Mouse (Mus musculus): ENCODE measurements around the gene Frs2. TPM values are rescaled to one million over a fixed set of nuclear protein-coding genes. Genes with fewer than 3 reads are reported as not detected.

The Frs2 gene
- 14.5 and 17.4 TPM in 2 replicates for polyA plus RNA-seq (2015; fragmentation: Nextera tagmentation; extraction: Ambion mirVana)

GRCm38 (mm10) chr10:117148361-117149003, at the start of gene Frs2:
Frs2 (minus strand) TSS chr10:117148534.
- no peaks in the 10 kb centered on the region for H3K36me3 ChIP-seq
- H3K27ac ChIP-seq: peak within 1 kb of the TSS; percentile 89
- peak within 1 kb of the TSS; percentile 97 for H3K4me3 ChIP-seq
- peak; percentile 95 for ATAC-seq (ENCODE audit: borderline replicate concordance, extremely low read depth, low FRiP score, low TSS enrichment)
- H3K27me3 ChIP-seq: no peaks in the 10 kb centered on the region
- H3K9ac ChIP-seq: peak within 1 kb of the TSS; percentile 93
- no peaks in the 10 kb centered on the region for H3K9me3 ChIP-seq
- H3K4me1 ChIP-seq: peaks cover 60% of the 10 kb centered on the region
- H3K4me2 ChIP-seq: peak within 1 kb of the TSS; percentile 79
- WGBS: under 1% methylated on average over 55 of the region's 57 CpGs

GRCm38 (mm10) chr10:117196696-117197095, 48.4 kb upstream of the Frs2 start:
- Histone ChIP-seq H3K27ac (no peak overlapping the region), H3K4me2 (no peak overlapping the region), H3K36me3 (no peaks in the 10 kb centered on the region), H3K9ac (no peak overlapping the region), H3K4me1 (no peaks in the 10 kb centered on the region), H3K4me3 (no peak overlapping the region), H3K27me3 (0 out of 2 replicates have a peak, but pooled peaks cover 3% of the 10 kb centered on the region), H3K9me3 (no peaks in the 10 kb centered on the region)
- ATAC-seq (ENCODE audit: borderline replicate concordance, extremely low read depth, low FRiP score, low TSS enrichment): no peak
- 81% methylated on average over 3 of the region's 3 CpGs for WGBS

GRCm38 (mm10) chr10:117195748-117196147, 47.4 kb upstream of the Frs2 start:
- H3K9ac ChIP-seq: no peak overlapping the region
- ATAC-seq (ENCODE audit: borderline replicate concordance, extremely low read depth, low FRiP score, low TSS enrichment): no peak
- H3K4me3 ChIP-seq: no peak overlapping the region
- H3K36me3 ChIP-seq: no peaks in the 10 kb centered on the region
- 95% methylated on average over 4 of the region's 4 CpGs for WGBS
- H3K4me1 ChIP-seq: no peaks in the 10 kb centered on the region
- 0 out of 2 replicates have a peak, but pooled peaks cover 3% of the 10 kb centered on the region for H3K27me3 ChIP-seq
- H3K27ac ChIP-seq: no peak overlapping the region
- H3K4me2 ChIP-seq: no peak overlapping the region
- H3K9me3 ChIP-seq: no peaks in the 10 kb centered on the region

GRCm38 (mm10) chr10:117195005-117195404, 46.7 kb upstream of the Frs2 start:
- Histone ChIP-seq H3K36me3 (no peaks in the 10 kb centered on the region), H3K9me3 (no peaks in the 10 kb centered on the region), H3K4me2 (no peak overlapping the region), H3K9ac (no peak overlapping the region), H3K4me3 (no peak overlapping the region), H3K27ac (no peak overlapping the region), H3K4me1 (no peaks in the 10 kb centered on the region), H3K27me3 (no peaks in the 10 kb centered on the region)
- 77% methylated on average over 12 of the region's 12 CpGs for WGBS
- no peak for ATAC-seq (ENCODE audit: borderline replicate concordance, extremely low read depth, low FRiP score, low TSS enrichment)

GRCm38 (mm10) chr10:117193364-117193763, 45.0 kb upstream of the Frs2 start:
- WGBS: 78% methylated on average over 5 of the region's 5 CpGs
- no peak overlapping the region for H3K4me2 ChIP-seq
- H3K4me1 ChIP-seq: no peaks in the 10 kb centered on the region
- ATAC-seq (ENCODE audit: borderline replicate concordance, extremely low read depth, low FRiP score, low TSS enrichment): no peak
- no peaks in the 10 kb centered on the region for H3K9me3 ChIP-seq
- H3K27me3 ChIP-seq: no peaks in the 10 kb centered on the region
- no peak overlapping the region for H3K9ac ChIP-seq
- H3K36me3 ChIP-seq: no peaks in the 10 kb centered on the region
- no peak overlapping the region for H3K27ac ChIP-seq
- no peak overlapping the region for H3K4me3 ChIP-seq

- Histone ChIP-seq H3K4me1 (0 out of 2 replicates have a peak, but pooled peaks cover 9% of the 10 kb centered on the region), H3K27me3 (no peaks in the 10 kb centered on the region), H3K4me3 (no peak overlapping the region), H3K36me3 (no peaks in the 10 kb centered on the region), H3K9ac (no peak overlapping the region), H3K9me3 (no peaks in the 10 kb centered on the region), H3K27ac (no peak overlapping the region), H3K4me2 (no peak overlapping the region)
- ATAC-seq (ENCODE audit: borderline replicate concordance, extremely low read depth, low FRiP score, low TSS enrichment): no peak
- WGBS: 39% methylated on average over 9 of the region's 9 CpGs
These were observed 37.2 kb upstream of the Frs2 start for GRCm38 (mm10) chr10:117185399-117186089.

- WGBS: 17% methylated on average over 3 of the region's 3 CpGs
- no peaks in the 10 kb centered on the region for H3K27me3 ChIP-seq
- H3K27ac ChIP-seq: no peak overlapping the region
- no peak overlapping the region for H3K9ac ChIP-seq
- no peaks in the 10 kb centered on the region for H3K36me3 ChIP-seq
- peak; percentile 49; the same call in 1 of the 2 replicates for ATAC-seq (ENCODE audit: borderline replicate concordance, extremely low read depth, low FRiP score, low TSS enrichment)
- no peaks in the 10 kb centered on the region for H3K9me3 ChIP-seq
- H3K4me2 ChIP-seq: no peak overlapping the region
- 0 out of 2 replicates have a peak, but pooled peaks cover 9% of the 10 kb centered on the region for H3K4me1 ChIP-seq
- H3K4me3 ChIP-seq: no peak overlapping the region
These were observed 32.8 kb upstream of the Frs2 start for GRCm38 (mm10) chr10:117181098-117181497.

- ATAC-seq (ENCODE audit: borderline replicate concordance, extremely low read depth, low FRiP score, low TSS enrichment): no peak
- Histone ChIP-seq H3K36me3 (no peaks in the 10 kb centered on the region), H3K4me3 (no peak overlapping the region), H3K9ac (no peak overlapping the region), H3K27ac (no peak overlapping the region), H3K4me2 (0 out of 2 replicates have a peak overlapping the region, but pooled peaks have one; percentile 6), H3K4me1 (peaks cover 11% of the 10 kb centered on the region; the same call in 1 of the 2 replicates), H3K9me3 (no peaks in the 10 kb centered on the region), H3K27me3 (no peaks in the 10 kb centered on the region)
- 64% methylated on average over 12 of the region's 12 CpGs for WGBS
These were observed 26.3 kb upstream of the Frs2 start for GRCm38 (mm10) chr10:117174645-117175044.

- 39% methylated on average over 13 of the region's 13 CpGs for WGBS
These were observed 25.5 kb upstream of the Frs2 start for GRCm38 (mm10) chr10:117173566-117174438.

GRCm38 (mm10) chr10:117173111-117173510, 24.8 kb upstream of the Frs2 start:
- H3K4me3 ChIP-seq: no peak overlapping the region
- H3K9me3 ChIP-seq: no peaks in the 10 kb centered on the region
- peaks cover 11% of the 10 kb centered on the region; the same call in 1 of the 2 replicates for H3K4me1 ChIP-seq
- H3K9ac ChIP-seq: no peak overlapping the region
- no peaks in the 10 kb centered on the region for H3K27me3 ChIP-seq
- WGBS: 79% methylated on average over 1 of the region's 1 CpGs
- H3K4me2 ChIP-seq: no peak overlapping the region
- no peak overlapping the region for H3K27ac ChIP-seq
- H3K36me3 ChIP-seq: no peaks in the 10 kb centered on the region
- no peak for ATAC-seq (ENCODE audit: borderline replicate concordance, extremely low read depth, low FRiP score, low TSS enrichment)

More at GRCm38 (mm10) chr10:117173566-117174438, 25.5 kb upstream of the Frs2 start:
- peaks cover 11% of the 10 kb centered on the region; the same call in 1 of the 2 replicates for H3K4me1 ChIP-seq
- no peak overlapping the region for H3K4me3 ChIP-seq
- no peak overlapping the region for H3K9ac ChIP-seq
- no peak overlapping the region for H3K27ac ChIP-seq
- H3K9me3 ChIP-seq: no peaks in the 10 kb centered on the region
- H3K27me3 ChIP-seq: no peaks in the 10 kb centered on the region
- no peaks in the 10 kb centered on the region for H3K36me3 ChIP-seq
- no peak overlapping the region; the same call in 1 of the 2 replicates for H3K4me2 ChIP-seq
- ATAC-seq (ENCODE audit: borderline replicate concordance, extremely low read depth, low FRiP score, low TSS enrichment): no peak; the same call in 1 of the 2 replicates

- Histone ChIP-seq H3K9ac (no peak overlapping the region), H3K36me3 (no peaks in the 10 kb centered on the region), H3K9me3 (no peaks in the 10 kb centered on the region), H3K27me3 (no peaks in the 10 kb centered on the region), H3K4me2 (no peak overlapping the region), H3K4me3 (no peak overlapping the region), H3K27ac (no peak overlapping the region), H3K4me1 (peaks cover 11% of the 10 kb centered on the region; the same call in 1 of the 2 replicates)
- ATAC-seq (ENCODE audit: borderline replicate concordance, extremely low read depth, low FRiP score, low TSS enrichment): no peak
- 14% methylated on average over 3 of the region's 3 CpGs for WGBS
These were observed 23.7 kb upstream of the Frs2 start for GRCm38 (mm10) chr10:117172069-117172468.

All from lung, embryonic 15.5 days (tissue).